Mouse (Mus musculus): ENCODE results near the gene Gpt2. TPM values are rescaled to one million over a fixed set of nuclear protein-coding genes. Genes with fewer than 3 reads are reported as not detected.

Gene Gpt2
- total and polyA plus RNA-seq, 2 experiments, result 135 to 351 TPM

DNA sequence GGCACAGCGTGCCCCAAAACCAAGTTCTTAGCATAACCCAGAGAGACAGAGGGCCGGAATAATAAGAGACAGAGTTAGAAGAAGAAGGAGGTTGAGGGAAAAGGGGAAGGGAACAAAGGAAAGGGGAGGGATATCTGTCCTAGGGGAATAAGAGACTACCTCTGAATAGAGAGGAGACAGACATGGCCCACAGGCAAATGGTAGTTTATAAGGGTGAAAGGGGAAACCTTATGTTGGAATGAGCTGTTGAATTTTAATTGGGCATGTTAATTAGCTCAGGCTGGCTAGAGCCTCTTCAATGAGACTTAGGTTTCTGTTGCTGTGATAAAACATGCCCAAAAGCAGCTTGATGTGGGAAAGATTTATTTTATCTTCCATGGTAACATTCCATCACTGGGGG, 39.1 kb upstream of the Gpt2 start:
- H3K27me3 ChIP-seq (ENCODE audit: control insufficient read depth, insufficient read depth, low read length), result no peaks in the 10 kb centered on the region
- H3K79me2 ChIP-seq (ENCODE audit: control insufficient read depth, insufficient read depth, low read length), result no peaks in the 10 kb centered on the region
- DNase-seq (ENCODE audit: extremely low read depth, low read depth, low spot score), result no peak
- TF ChIP-seq CTCF (IDR thresholded peaks at IDR 0.05; ENCODE audit: low read depth, low read length) (no peak), POLR2A (IDR thresholded peaks at IDR 0.05; ENCODE audit: extremely low read depth, insufficient read depth, low read length) (no peak)
- no peak overlapping the region for H3K4me3 ChIP-seq (ENCODE audit: insufficient read depth, low read depth, low read length)
- H3K36me3 ChIP-seq (ENCODE audit: control insufficient read depth, insufficient read depth, low read length), result no peaks in the 10 kb centered on the region
- no peak overlapping the region for H3K27ac ChIP-seq (replicated peaks; ENCODE audit: insufficient read depth, low read depth, low read length)
- H3K9ac ChIP-seq (ENCODE audit: low read depth, low read length), result no peak overlapping the region
- no peaks in the 10 kb centered on the region for H3K4me1 ChIP-seq (ENCODE audit: control insufficient read depth, insufficient read depth, low read length)
- WGBS, result 94% methylated on average over 2 of the region's 2 CpGs

DNA sequence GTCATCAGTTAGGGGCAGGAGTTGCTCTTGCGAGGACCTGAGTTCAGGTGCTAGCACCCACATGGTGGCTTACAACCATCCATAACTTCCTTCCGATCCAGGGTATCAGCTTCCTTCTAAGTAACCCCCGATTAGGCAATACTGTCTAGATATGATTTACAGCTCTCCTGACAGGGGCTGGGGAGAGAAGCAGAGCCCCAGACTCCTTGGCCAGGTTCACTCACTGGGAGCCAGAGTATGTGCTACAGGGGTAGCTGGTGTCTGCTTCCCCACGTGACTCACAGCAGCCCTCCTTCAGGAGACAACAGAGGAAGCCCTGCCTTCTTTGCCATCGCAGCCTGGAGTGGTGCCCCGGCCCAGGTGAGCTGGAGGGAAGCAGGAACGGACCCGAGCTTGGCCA, 37.6 kb upstream of the Gpt2 start:
- no peaks in the 10 kb centered on the region for H3K4me1 ChIP-seq (ENCODE audit: control insufficient read depth, insufficient read depth, low read length)
- no peak for DNase-seq (ENCODE audit: extremely low read depth, low read depth, low spot score)
- WGBS, result 77% methylated on average over 8 of the region's 8 CpGs
- H3K4me3 ChIP-seq (ENCODE audit: insufficient read depth, low read depth, low read length), result no peak overlapping the region
- no peak overlapping the region for H3K9ac ChIP-seq (ENCODE audit: low read depth, low read length)
- H3K27me3 ChIP-seq (ENCODE audit: control insufficient read depth, insufficient read depth, low read length), result no peaks in the 10 kb centered on the region
- no peaks in the 10 kb centered on the region for H3K36me3 ChIP-seq (ENCODE audit: control insufficient read depth, insufficient read depth, low read length)
- no peaks in the 10 kb centered on the region for H3K79me2 ChIP-seq (ENCODE audit: control insufficient read depth, insufficient read depth, low read length)
- TF ChIP-seq POLR2A (IDR thresholded peaks at IDR 0.05; ENCODE audit: extremely low read depth, insufficient read depth, low read length) (no peak), CTCF (IDR thresholded peaks at IDR 0.05; ENCODE audit: low read depth, low read length) (no peak)
- no peak overlapping the region for H3K27ac ChIP-seq (replicated peaks; ENCODE audit: insufficient read depth, low read depth, low read length)

DNA sequence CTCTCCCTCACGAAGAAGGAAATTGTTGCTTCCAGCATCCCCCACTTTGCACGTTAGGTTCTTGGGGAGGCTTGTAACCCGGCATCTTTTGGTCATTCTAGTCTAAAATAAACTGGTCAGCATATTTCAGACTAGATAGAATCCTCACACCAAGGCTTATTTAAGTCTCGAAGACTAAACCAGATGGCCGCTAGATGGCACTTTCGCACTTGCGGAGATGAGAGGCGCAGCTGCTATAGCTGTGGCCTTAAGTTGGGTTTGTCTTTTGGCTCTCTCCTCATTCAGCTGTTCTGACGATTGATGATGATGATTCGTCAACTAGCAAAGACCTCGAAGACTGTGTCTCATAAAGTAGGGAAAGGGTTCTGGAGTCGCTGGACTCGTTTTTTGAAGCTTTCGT, 35.8 kb upstream of the Gpt2 start:
- no peaks in the 10 kb centered on the region for H3K36me3 ChIP-seq (ENCODE audit: control insufficient read depth, insufficient read depth, low read length)
- H3K27ac ChIP-seq (replicated peaks; ENCODE audit: insufficient read depth, low read depth, low read length), result no peak overlapping the region
- H3K4me1 ChIP-seq (ENCODE audit: control insufficient read depth, insufficient read depth, low read length), result peaks cover 4% of the 10 kb centered on the region
- no peaks in the 10 kb centered on the region for H3K79me2 ChIP-seq (ENCODE audit: control insufficient read depth, insufficient read depth, low read length)
- no peaks in the 10 kb centered on the region for H3K27me3 ChIP-seq (ENCODE audit: control insufficient read depth, insufficient read depth, low read length)
- TF ChIP-seq POLR2A (IDR thresholded peaks at IDR 0.05; ENCODE audit: extremely low read depth, insufficient read depth, low read length) (no peak), CTCF (IDR thresholded peaks at IDR 0.05; ENCODE audit: low read depth, low read length) (peak; percentile 83)
- peak; percentile 77 for DNase-seq (ENCODE audit: extremely low read depth, low read depth, low spot score)
- H3K9ac ChIP-seq (ENCODE audit: low read depth, low read length), result no peak overlapping the region
- H3K4me3 ChIP-seq (ENCODE audit: insufficient read depth, low read depth, low read length), result no peak overlapping the region
- WGBS, result 16% methylated on average over 14 of the region's 14 CpGs

DNA sequence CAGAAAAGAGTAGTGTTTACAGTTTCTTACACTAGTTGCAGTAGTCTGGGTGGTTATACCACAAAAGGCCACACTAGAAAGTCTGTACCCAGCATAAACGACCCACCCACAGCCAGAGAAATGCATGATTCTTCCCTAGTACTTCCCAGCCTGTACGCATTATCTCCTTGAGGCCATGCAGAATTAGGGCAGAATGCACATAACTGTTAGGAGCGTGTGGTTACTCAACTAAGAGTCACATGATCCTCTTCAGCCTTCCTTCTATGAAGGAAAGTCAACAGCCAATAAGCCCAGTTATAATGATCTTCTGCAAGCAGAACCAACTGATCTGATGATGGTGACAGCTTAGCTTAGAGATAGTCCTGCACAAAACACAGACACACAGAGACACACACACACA, 32.8 kb upstream of the Gpt2 start:
- Histone ChIP-seq H3K4me1 (ENCODE audit: control insufficient read depth, insufficient read depth, low read length) (peaks cover 9% of the 10 kb centered on the region), H3K9ac (ENCODE audit: low read depth, low read length) (no peak overlapping the region), H3K79me2 (ENCODE audit: control insufficient read depth, insufficient read depth, low read length) (no peaks in the 10 kb centered on the region), H3K4me3 (ENCODE audit: insufficient read depth, low read depth, low read length) (no peak overlapping the region), H3K36me3 (ENCODE audit: control insufficient read depth, insufficient read depth, low read length) (no peaks in the 10 kb centered on the region), H3K27me3 (ENCODE audit: control insufficient read depth, insufficient read depth, low read length) (no peaks in the 10 kb centered on the region), H3K27ac (replicated peaks; ENCODE audit: insufficient read depth, low read depth, low read length) (no peak overlapping the region)
- DNase-seq (ENCODE audit: extremely low read depth, low read depth, low spot score), result no peak
- WGBS, result 54% methylated on average over 3 of the region's 3 CpGs
- TF ChIP-seq CTCF (IDR thresholded peaks at IDR 0.05; ENCODE audit: low read depth, low read length) (no peak), POLR2A (IDR thresholded peaks at IDR 0.05; ENCODE audit: extremely low read depth, insufficient read depth, low read length) (no peak)

DNA sequence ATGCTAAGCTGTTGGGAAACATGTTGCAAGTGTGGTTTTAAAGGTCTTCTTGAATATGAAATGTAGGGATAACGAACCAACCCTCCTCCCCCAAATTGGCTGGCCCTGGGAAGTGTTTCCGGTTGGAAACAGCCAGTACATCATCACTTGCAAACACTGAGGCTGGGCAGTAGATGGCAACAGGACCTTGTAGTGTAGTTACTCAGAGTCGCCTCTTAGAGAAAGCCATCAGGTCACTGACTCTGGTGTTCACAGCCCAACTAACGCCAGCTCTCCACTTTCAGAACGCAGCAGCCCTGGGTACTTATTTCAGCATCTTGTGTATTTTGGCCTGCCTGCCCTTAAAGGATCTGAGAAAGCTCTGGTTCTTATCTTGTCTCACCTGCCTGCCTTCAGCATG, 31.6 kb upstream of the Gpt2 start:
- H3K27me3 ChIP-seq (ENCODE audit: control insufficient read depth, insufficient read depth, low read length), result no peaks in the 10 kb centered on the region
- H3K9ac ChIP-seq (ENCODE audit: low read depth, low read length), result no peak overlapping the region
- H3K27ac ChIP-seq (replicated peaks; ENCODE audit: insufficient read depth, low read depth, low read length), result peak overlapping the region; percentile 11; the same call in 1 of the 2 replicates
- DNase-seq (ENCODE audit: extremely low read depth, low read depth, low spot score), result peak; percentile 85
- H3K4me1 ChIP-seq (ENCODE audit: control insufficient read depth, insufficient read depth, low read length), result peaks cover 9% of the 10 kb centered on the region
- H3K4me3 ChIP-seq (ENCODE audit: insufficient read depth, low read depth, low read length), result no peak overlapping the region
- no peaks in the 10 kb centered on the region for H3K36me3 ChIP-seq (ENCODE audit: control insufficient read depth, insufficient read depth, low read length)
- no peak for TF ChIP-seq POLR2A (IDR thresholded peaks at IDR 0.05; ENCODE audit: extremely low read depth, insufficient read depth, low read length)
- peak; percentile 55 for TF ChIP-seq CTCF (IDR thresholded peaks at IDR 0.05; ENCODE audit: low read depth, low read length)
- WGBS, result 10% methylated on average over 5 of the region's 5 CpGs
- no peaks in the 10 kb centered on the region for H3K79me2 ChIP-seq (ENCODE audit: control insufficient read depth, insufficient read depth, low read length)

DNA sequence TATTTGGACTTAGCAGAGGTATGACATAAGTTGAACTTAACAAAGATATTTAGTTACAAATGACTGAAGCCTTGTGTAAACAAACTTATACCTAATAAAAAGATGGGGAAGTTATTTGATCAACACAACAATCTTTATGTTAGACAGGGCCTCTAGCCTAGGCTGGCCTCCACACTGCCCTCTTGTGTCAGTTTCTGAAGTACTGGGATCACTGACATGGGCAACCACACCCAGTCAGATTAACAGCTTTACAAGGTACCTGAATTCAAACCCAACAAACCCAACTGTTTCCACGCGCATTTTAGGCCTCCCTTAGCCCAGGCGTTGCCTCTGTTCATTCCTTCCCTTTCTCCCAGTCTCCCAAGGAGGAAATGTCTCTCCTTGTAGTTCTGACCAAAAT, 31.0 kb upstream of the Gpt2 start:
- H3K79me2 ChIP-seq (ENCODE audit: control insufficient read depth, insufficient read depth, low read length), result no peaks in the 10 kb centered on the region
- TF ChIP-seq POLR2A (IDR thresholded peaks at IDR 0.05; ENCODE audit: extremely low read depth, insufficient read depth, low read length), result no peak
- peak; percentile 58; the same call in 1 of the 2 replicates for TF ChIP-seq CTCF (IDR thresholded peaks at IDR 0.05; ENCODE audit: low read depth, low read length)
- H3K36me3 ChIP-seq (ENCODE audit: control insufficient read depth, insufficient read depth, low read length), result no peaks in the 10 kb centered on the region
- H3K27ac ChIP-seq (replicated peaks; ENCODE audit: insufficient read depth, low read depth, low read length), result no peak overlapping the region; the same call in 1 of the 2 replicates
- WGBS, result 91% methylated on average over 3 of the region's 3 CpGs
- H3K4me1 ChIP-seq (ENCODE audit: control insufficient read depth, insufficient read depth, low read length), result peaks cover 12% of the 10 kb centered on the region
- no peaks in the 10 kb centered on the region for H3K27me3 ChIP-seq (ENCODE audit: control insufficient read depth, insufficient read depth, low read length)
- DNase-seq (ENCODE audit: extremely low read depth, low read depth, low spot score), result peak; percentile 45
- H3K4me3 ChIP-seq (ENCODE audit: insufficient read depth, low read depth, low read length), result no peak overlapping the region
- no peak overlapping the region for H3K9ac ChIP-seq (ENCODE audit: low read depth, low read length)

Measured in liver, adult 2 months (tissue).